Mouse (Mus musculus) heart, postnatal 0 days (tissue): ENCODE measurements around the gene Snrnp70. TPM values are rescaled to one million over a fixed set of nuclear protein-coding genes. Genes with fewer than 3 reads are reported as not detected.
"Not testable (repeated sequence)": the region's sequence is repeated elsewhere in the genome, so short reads cannot be mapped to it uniquely, and the experiment has no call there.

ENCODE experiments used
- ATAC-seq: fragments of 200-750 bp; cut with Nextera tagmentation; 2 replicates; pipeline ENCODE4 v1.8.0; 2017; ENCODE audit warnings: low read depth, moderate number of reproducible peaks, moderate library complexity; ENCODE audit not compliant: insufficient read depth
- DNase-seq: peaks from one replicate; pipeline ENCODE4 v3.0.0-alpha.2; 2016; ENCODE audit warnings: low spot score
- H3K27ac ChIP-seq: fragments of 300-500 bp; sonication (generic); 2 replicates; pipeline ENCODE4 v1.5.1; 2014; ENCODE audit warnings: low read depth, mild to moderate bottlenecking
- H3K27me3 ChIP-seq: fragments of 300-500 bp; sonication (generic); 2 replicates; pipeline ENCODE4 v1.6.1; 2014; ENCODE audit warnings: low read length, mixed read lengths; ENCODE audit not compliant: control insufficient read depth, insufficient read depth
- H3K36me3 ChIP-seq: fragments of 300-500 bp; sonication (generic); replicated peaks from 2 replicates; pipeline ENCODE4 v1.6.1; 2014; ENCODE audit warnings: low read length, mixed read lengths; ENCODE audit not compliant: control insufficient read depth, insufficient read depth
- H3K4me1 ChIP-seq: fragments of 300-500 bp; sonication (generic); 2 replicates; pipeline ENCODE4 v1.6.1; 2014; ENCODE audit warnings: antibody characterized with exemption; ENCODE audit not compliant: control insufficient read depth, insufficient read depth
- H3K4me2 ChIP-seq: fragments of 300-500 bp; sonication (generic); 2 replicates; pipeline ENCODE4 v1.6.1; 2014; ENCODE audit warnings: low read depth, mild to moderate bottlenecking, low read length, moderate library complexity
- H3K4me3 ChIP-seq: fragments of 300-500 bp; sonication (generic); 2 replicates; pipeline ENCODE4 v1.5.1; 2014; ENCODE audit warnings: low read depth, low read length
- H3K9ac ChIP-seq: fragments of 300-500 bp; sonication (generic); replicated peaks from 2 replicates; pipeline ENCODE4 v1.6.1; 2014; ENCODE audit warnings: low read depth, low read length, mixed read lengths
- H3K9me3 ChIP-seq: fragments of 300-500 bp; sonication (generic); replicated peaks from 2 replicates; pipeline ENCODE4 v1.6.1; 2016; ENCODE audit warnings: low read length; ENCODE audit not compliant: control insufficient read depth
- CTCF ChIP-seq: IDR thresholded peaks from 2 replicates; pipeline ENCODE4 v1.5.1; 2016; ENCODE audit warnings: antibody characterized with exemption, control low read depth, low read depth
- EP300 ChIP-seq: IDR thresholded peaks from 2 replicates; pipeline ENCODE4 v1.6.1; 2016; ENCODE audit warnings: antibody characterized with exemption, low read depth
- WGBS: fragments of 180-500 bp; shearing (Covaris S2); extraction: QIAGEN DNeasy Blood & Tissue Kit; methylation state at CpG from one replicate; pipeline ENCODE4 v1.1.7; 2014; 5-methylcytosine and 5-hydroxymethylcytosine counted together
- polyA plus RNA-seq: library from polyadenylated mRNA; unstranded; fragments of >200 nt; fragmentation: Nextera tagmentation; extraction: Ambion mirVana; gene quantifications from 2 replicates; pipeline ENCODE4 v1.2.1, GENCODE M21; 2015
- total RNA-seq: library from RNA; depleted of rRNA; stranded (reverse); fragments of >200 nt; gene quantifications from 2 replicates; pipeline ENCODE4 v1.2.3, GENCODE M21; 2014; ENCODE audit warnings: low replicate concordance

Gene Snrnp70
- total and polyA plus RNA-seq, 2 experiments from 2014 or later, result 79.7 to 141 TPM

GRCm38 (mm10) chr7:45365742-45366651 lies 29.5 kb downstream of the Snrnp70 start:
- peak overlapping the region; percentile 38 for H3K9ac ChIP-seq
- peaks cover 32% of the 10 kb centered on the region for H3K4me1 ChIP-seq
- 6% methylated on average over 35 of the region's 35 CpGs for WGBS
- no peak for ATAC-seq
- H3K4me3 ChIP-seq, result peak overlapping the region; percentile 57
- no peak overlapping the region for H3K27ac ChIP-seq
- peak overlapping the region; percentile 97 for H3K4me2 ChIP-seq
- no peaks in the 10 kb centered on the region for H3K36me3 ChIP-seq
- H3K27me3 ChIP-seq, result peaks cover 74% of the 10 kb centered on the region
- H3K9me3 ChIP-seq, result no peaks in the 10 kb centered on the region
- TF ChIP-seq CTCF (0 out of 2 replicates have a peak, but pooled peaks have one; percentile 10), EP300 (no peak)
- peak; percentile 30 for DNase-seq

- no peak for TF ChIP-seq CTCF
- TF ChIP-seq EP300, result no peak
- DNase-seq (no peak), ATAC-seq (no peak)
- no peak overlapping the region for H3K27ac ChIP-seq
- no peaks in the 10 kb centered on the region for H3K9me3 ChIP-seq
- H3K4me1 ChIP-seq, result peaks cover 21% of the 10 kb centered on the region
- H3K4me3 ChIP-seq, result no peak overlapping the region
- no peaks in the 10 kb centered on the region for H3K36me3 ChIP-seq
- H3K4me2 ChIP-seq, result no peak overlapping the region
- 56% methylated on average over 2 of the region's 2 CpGs for WGBS
- no peak overlapping the region for H3K9ac ChIP-seq
- peaks cover 79% of the 10 kb centered on the region for H3K27me3 ChIP-seq
These were observed 31.6 kb downstream of the Snrnp70 start for GRCm38 (mm10) chr7:45363983-45364382.

- peaks cover 69% of the 10 kb centered on the region for H3K27me3 ChIP-seq
- no peaks in the 10 kb centered on the region for H3K36me3 ChIP-seq
- DNase-seq, result no peak
- WGBS, result 9% methylated on average over 13 of the region's 13 CpGs
- H3K9ac ChIP-seq, result no peak overlapping the region
- ATAC-seq, result no peak
- no peak overlapping the region for H3K4me2 ChIP-seq
- peaks cover 19% of the 10 kb centered on the region for H3K4me1 ChIP-seq
- TF ChIP-seq EP300 (no peak), CTCF (no peak)
- no peak overlapping the region for H3K4me3 ChIP-seq
- H3K9me3 ChIP-seq, result no peaks in the 10 kb centered on the region
- no peak overlapping the region for H3K27ac ChIP-seq
These were observed 32.7 kb downstream of the Snrnp70 start for GRCm38 (mm10) chr7:45362801-45363200.

GRCm38 (mm10) chr7:45361243-45361804 lies 34.2 kb downstream of the Snrnp70 start:
- Histone ChIP-seq H3K4me2 (peak overlapping the region; percentile 50), H3K9me3 (no peaks in the 10 kb centered on the region), H3K4me3 (peak overlapping the region; percentile 30), H3K9ac (no peak overlapping the region), H3K36me3 (no peaks in the 10 kb centered on the region), H3K4me1 (peaks cover 10% of the 10 kb centered on the region; the same call in 1 of the 2 replicates), H3K27me3 (peaks cover 66% of the 10 kb centered on the region), H3K27ac (no peak overlapping the region)
- 1% methylated on average over 43 of the region's 43 CpGs for WGBS
- DNase-seq (peak; percentile 38), ATAC-seq (peak; percentile 77)
- no peak for TF ChIP-seq EP300
- TF ChIP-seq CTCF, result no peak

GRCm38 (mm10) chr7:45360404-45361125 lies 35.0 kb downstream of the Snrnp70 start:
- no peak for TF ChIP-seq CTCF
- no peak for TF ChIP-seq EP300
- no peaks in the 10 kb centered on the region for H3K36me3 ChIP-seq
- WGBS, result 40% methylated on average over 18 of the region's 18 CpGs
- no peak overlapping the region for H3K4me2 ChIP-seq
- ATAC-seq, result no peak
- H3K27me3 ChIP-seq, result peaks cover 58% of the 10 kb centered on the region
- no peak overlapping the region for H3K27ac ChIP-seq
- H3K4me3 ChIP-seq, result no peak overlapping the region
- no peak for DNase-seq
- no peak overlapping the region for H3K9ac ChIP-seq
- H3K4me1 ChIP-seq, result 0 out of 2 replicates have a peak, but pooled peaks cover 5% of the 10 kb centered on the region
- no peaks in the 10 kb centered on the region for H3K9me3 ChIP-seq

- H3K27ac ChIP-seq, H3K9me3 ChIP-seq, ATAC-seq, H3K4me2 ChIP-seq, H3K4me1 ChIP-seq, DNase-seq, H3K4me3 ChIP-seq, H3K9ac ChIP-seq, H3K36me3 ChIP-seq: not testable (repeated sequence)
- 36% methylated on average over 10 of the region's 11 CpGs for WGBS
- H3K27me3 ChIP-seq, result peaks cover 44% of the 10 kb centered on the region
These were observed 36.5 kb downstream of the Snrnp70 start for GRCm38 (mm10) chr7:45359081-45359480.
